Mouse (Mus musculus): ENCODE measurements around the gene Cd82. TPM values are rescaled to one million over a fixed set of nuclear protein-coding genes. Genes with fewer than 3 reads are reported as not detected.

Gene Cd82
- polyA plus RNA-seq, 1 experiment from 2014 or later = 45.3 TPM

GRCm38 (mm10) chr2:93453046-93453445, 9.9 kb downstream of the Cd82 start:
- Histone ChIP-seq H3K4me2 (replicated peaks; ENCODE audit: low read depth, low read length) (no peak overlapping the region), H3K9me3 (ENCODE audit: control insufficient read depth, low read depth, low read length) (no peaks in the 10 kb centered on the region), H3K36me3 (ENCODE audit: control insufficient read depth, insufficient read depth, low read length) (no peaks in the 10 kb centered on the region), H3K27ac (ENCODE audit: low read length) (no peak overlapping the region), H3K27me3 (ENCODE audit: control insufficient read depth, insufficient read depth, low read length) (no peaks in the 10 kb centered on the region), H3K4me1 (ENCODE audit: control insufficient read depth, insufficient read depth, low read length) (peaks cover 25% of the 10 kb centered on the region), H3K9ac (replicated peaks; ENCODE audit: low read depth, low read length) (no peak overlapping the region), H3K4me3 (ENCODE audit: low read depth, low read length) (no peak overlapping the region)
- WGBS = 77% methylated on average over 4 of the region's 4 CpGs
- ATAC-seq (ENCODE audit: insufficient number of reproducible peaks, insufficient read depth, low FRiP score, low read depth) = no peak

- no peak overlapping the region for H3K27ac ChIP-seq (ENCODE audit: low read length)
- H3K4me1 ChIP-seq (ENCODE audit: control insufficient read depth, insufficient read depth, low read length) = peaks cover 25% of the 10 kb centered on the region
- 70% methylated on average over 4 of the region's 4 CpGs for WGBS
- H3K9me3 ChIP-seq (ENCODE audit: control insufficient read depth, low read depth, low read length) = no peaks in the 10 kb centered on the region
- H3K36me3 ChIP-seq (ENCODE audit: control insufficient read depth, insufficient read depth, low read length) = no peaks in the 10 kb centered on the region
- ATAC-seq (ENCODE audit: insufficient number of reproducible peaks, insufficient read depth, low FRiP score, low read depth) = no peak
- no peak overlapping the region for H3K4me2 ChIP-seq (replicated peaks; ENCODE audit: low read depth, low read length)
- no peak overlapping the region for H3K9ac ChIP-seq (replicated peaks; ENCODE audit: low read depth, low read length)
- no peaks in the 10 kb centered on the region for H3K27me3 ChIP-seq (ENCODE audit: control insufficient read depth, insufficient read depth, low read length)
- no peak overlapping the region for H3K4me3 ChIP-seq (ENCODE audit: low read depth, low read length)
Measured at GRCm38 (mm10) chr2:93452506-93452905, 10.4 kb downstream of the Cd82 start.

- no peak overlapping the region for H3K27ac ChIP-seq (ENCODE audit: low read length)
- no peak for ATAC-seq (ENCODE audit: insufficient number of reproducible peaks, insufficient read depth, low FRiP score, low read depth)
- H3K4me1 ChIP-seq (ENCODE audit: control insufficient read depth, insufficient read depth, low read length) = peaks cover 25% of the 10 kb centered on the region
- no peaks in the 10 kb centered on the region for H3K9me3 ChIP-seq (ENCODE audit: control insufficient read depth, low read depth, low read length)
- H3K27me3 ChIP-seq (ENCODE audit: control insufficient read depth, insufficient read depth, low read length) = no peaks in the 10 kb centered on the region
- H3K36me3 ChIP-seq (ENCODE audit: control insufficient read depth, insufficient read depth, low read length) = no peaks in the 10 kb centered on the region
- no peak overlapping the region for H3K4me2 ChIP-seq (replicated peaks; ENCODE audit: low read depth, low read length)
- WGBS = 76% methylated on average over 6 of the region's 6 CpGs
- H3K4me3 ChIP-seq (ENCODE audit: low read depth, low read length) = no peak overlapping the region
- H3K9ac ChIP-seq (replicated peaks; ENCODE audit: low read depth, low read length) = no peak overlapping the region
Measured at GRCm38 (mm10) chr2:93452057-93452456, 10.9 kb downstream of the Cd82 start.

- ATAC-seq (ENCODE audit: insufficient number of reproducible peaks, insufficient read depth, low FRiP score, low read depth) = no peak
- H3K27me3 ChIP-seq (ENCODE audit: control insufficient read depth, insufficient read depth, low read length) = no peaks in the 10 kb centered on the region
- peaks cover 25% of the 10 kb centered on the region for H3K4me1 ChIP-seq (ENCODE audit: control insufficient read depth, insufficient read depth, low read length)
- H3K27ac ChIP-seq (ENCODE audit: low read length) = 0 out of 2 replicates have a peak overlapping the region, but pooled peaks have one; percentile 27
- no peak overlapping the region for H3K4me3 ChIP-seq (ENCODE audit: low read depth, low read length)
- H3K9ac ChIP-seq (replicated peaks; ENCODE audit: low read depth, low read length) = no peak overlapping the region
- no peaks in the 10 kb centered on the region for H3K36me3 ChIP-seq (ENCODE audit: control insufficient read depth, insufficient read depth, low read length)
- 45% methylated on average over 6 of the region's 6 CpGs for WGBS
- H3K4me2 ChIP-seq (replicated peaks; ENCODE audit: low read depth, low read length) = no peak overlapping the region
- no peaks in the 10 kb centered on the region for H3K9me3 ChIP-seq (ENCODE audit: control insufficient read depth, low read depth, low read length)
Measured at GRCm38 (mm10) chr2:93451219-93451938, 11.6 kb downstream of the Cd82 start.

- H3K27me3 ChIP-seq (ENCODE audit: control insufficient read depth, insufficient read depth, low read length) = no peaks in the 10 kb centered on the region
- no peak overlapping the region for H3K4me3 ChIP-seq (ENCODE audit: low read depth, low read length)
- ATAC-seq (ENCODE audit: insufficient number of reproducible peaks, insufficient read depth, low FRiP score, low read depth) = no peak
- no peak overlapping the region for H3K9ac ChIP-seq (replicated peaks; ENCODE audit: low read depth, low read length)
- H3K4me1 ChIP-seq (ENCODE audit: control insufficient read depth, insufficient read depth, low read length) = peaks cover 25% of the 10 kb centered on the region
- no peaks in the 10 kb centered on the region for H3K36me3 ChIP-seq (ENCODE audit: control insufficient read depth, insufficient read depth, low read length)
- no peaks in the 10 kb centered on the region for H3K9me3 ChIP-seq (ENCODE audit: control insufficient read depth, low read depth, low read length)
- 70% methylated on average over 7 of the region's 7 CpGs for WGBS
- H3K4me2 ChIP-seq (replicated peaks; ENCODE audit: low read depth, low read length) = no peak overlapping the region
- peak overlapping the region; percentile 71; the same call in 1 of the 2 replicates for H3K27ac ChIP-seq (ENCODE audit: low read length)
Measured at GRCm38 (mm10) chr2:93450695-93451094, 12.2 kb downstream of the Cd82 start.

GRCm38 (mm10) chr2:93449657-93450056, 13.3 kb downstream of the Cd82 start:
- no peaks in the 10 kb centered on the region for H3K27me3 ChIP-seq (ENCODE audit: control insufficient read depth, insufficient read depth, low read length)
- no peak overlapping the region for H3K9ac ChIP-seq (replicated peaks; ENCODE audit: low read depth, low read length)
- H3K27ac ChIP-seq (ENCODE audit: low read length) = no peak overlapping the region
- H3K4me2 ChIP-seq (replicated peaks; ENCODE audit: low read depth, low read length) = no peak overlapping the region
- H3K4me1 ChIP-seq (ENCODE audit: control insufficient read depth, insufficient read depth, low read length) = peaks cover 21% of the 10 kb centered on the region
- H3K9me3 ChIP-seq (ENCODE audit: control insufficient read depth, low read depth, low read length) = no peaks in the 10 kb centered on the region
- 78% methylated on average over 2 of the region's 2 CpGs for WGBS
- H3K36me3 ChIP-seq (ENCODE audit: control insufficient read depth, insufficient read depth, low read length) = no peaks in the 10 kb centered on the region
- no peak for ATAC-seq (ENCODE audit: insufficient number of reproducible peaks, insufficient read depth, low FRiP score, low read depth)
- no peak overlapping the region for H3K4me3 ChIP-seq (ENCODE audit: low read depth, low read length)

- no peaks in the 10 kb centered on the region for H3K27me3 ChIP-seq (ENCODE audit: control insufficient read depth, insufficient read depth, low read length)
- H3K36me3 ChIP-seq (ENCODE audit: control insufficient read depth, insufficient read depth, low read length) = no peaks in the 10 kb centered on the region
- no peak overlapping the region for H3K4me3 ChIP-seq (ENCODE audit: low read depth, low read length)
- H3K9me3 ChIP-seq (ENCODE audit: control insufficient read depth, low read depth, low read length) = no peaks in the 10 kb centered on the region
- ATAC-seq (ENCODE audit: insufficient number of reproducible peaks, insufficient read depth, low FRiP score, low read depth) = no peak
- H3K4me1 ChIP-seq (ENCODE audit: control insufficient read depth, insufficient read depth, low read length) = peaks cover 17% of the 10 kb centered on the region
- WGBS = 64% methylated on average over 5 of the region's 5 CpGs
- H3K9ac ChIP-seq (replicated peaks; ENCODE audit: low read depth, low read length) = no peak overlapping the region
- no peak overlapping the region for H3K27ac ChIP-seq (ENCODE audit: low read length)
- H3K4me2 ChIP-seq (replicated peaks; ENCODE audit: low read depth, low read length) = no peak overlapping the region
Measured at GRCm38 (mm10) chr2:93448774-93449173, 14.2 kb downstream of the Cd82 start.

GRCm38 (mm10) chr2:93447500-93448249, 15.3 kb downstream of the Cd82 start:
- WGBS = 75% methylated on average over 6 of the region's 6 CpGs
- H3K4me2 ChIP-seq (replicated peaks; ENCODE audit: low read depth, low read length) = no peak overlapping the region
- H3K36me3 ChIP-seq (ENCODE audit: control insufficient read depth, insufficient read depth, low read length) = no peaks in the 10 kb centered on the region
- H3K4me3 ChIP-seq (ENCODE audit: low read depth, low read length) = no peak overlapping the region
- no peak overlapping the region for H3K27ac ChIP-seq (ENCODE audit: low read length)
- no peaks in the 10 kb centered on the region for H3K9me3 ChIP-seq (ENCODE audit: control insufficient read depth, low read depth, low read length)
- no peaks in the 10 kb centered on the region for H3K27me3 ChIP-seq (ENCODE audit: control insufficient read depth, insufficient read depth, low read length)
- peak; percentile 30; the same call in 1 of the 2 replicates for ATAC-seq (ENCODE audit: insufficient number of reproducible peaks, insufficient read depth, low FRiP score, low read depth)
- H3K9ac ChIP-seq (replicated peaks; ENCODE audit: low read depth, low read length) = no peak overlapping the region
- peaks cover 17% of the 10 kb centered on the region for H3K4me1 ChIP-seq (ENCODE audit: control insufficient read depth, insufficient read depth, low read length)
